Mouse (Mus musculus) MEL (cell line): ENCODE results near the gene Ktn1.

Experiments used
- CTCF ChIP-seq, 3 experiments: IDR thresholded peaks in 2 of 3; conservative IDR thresholded peaks in 1 of 3; 2 replicates each; pipeline ENCODE4 v1.5.1; 2011 to 2012; ENCODE audit warnings: low read length in 3 of 3, low read depth in 2 of 3, mild to moderate bottlenecking in 2 of 3, improper control_type of control experiment in 1 of 3, inconsistent platforms in 1 of 3, mixed read lengths in 1 of 3, moderate library complexity in 1 of 3; ENCODE audit not compliant: control insufficient read depth in 1 of 3, insufficient read depth in 1 of 3, poor library complexity in 1 of 3, severe bottlenecking in 1 of 3
- EP300 ChIP-seq, 2 experiments: IDR thresholded peaks; 2 replicates each; pipeline ENCODE4 v1.6.1; 2011; ENCODE audit warnings: improper control_type of control experiment in 2 of 2, low read length in 2 of 2, low read depth in 1 of 2, mild to moderate bottlenecking in 1 of 2
- ETS1 ChIP-seq: IDR thresholded peaks from 2 replicates; pipeline ENCODE4 v1.6.1; 2012; ENCODE audit warnings: low read depth, mild to moderate bottlenecking, inconsistent platforms, low read length, improper control_type of control experiment, moderate library complexity
- HCFC1 ChIP-seq: IDR thresholded peaks from 2 replicates; pipeline ENCODE4 v1.6.1; 2012; ENCODE audit warnings: low read depth, mild to moderate bottlenecking, inconsistent platforms, low read length, improper control_type of control experiment, moderate library complexity
- MXI1 ChIP-seq: IDR thresholded peaks from 2 replicates; pipeline ENCODE4 v1.6.1; 2011; ENCODE audit warnings: mild to moderate bottlenecking, low read depth, low read length, improper control_type of control experiment
- POLR2AphosphoS5 ChIP-seq: IDR thresholded peaks from 2 replicates; pipeline ENCODE4 v1.6.1; 2012; ENCODE audit warnings: low read depth, borderline replicate concordance, mild to moderate bottlenecking, inconsistent platforms, low read length, moderate library complexity, mixed read lengths
- USF2 ChIP-seq, 2 experiments: IDR thresholded peaks; 2 replicates each; pipeline ENCODE4 v1.6.1; 2011 to 2012; ENCODE audit warnings: improper control_type of control experiment in 2 of 2, low read length in 2 of 2, borderline replicate concordance in 1 of 2, inconsistent platforms in 1 of 2, low read depth in 1 of 2, mild to moderate bottlenecking in 1 of 2; ENCODE audit not compliant: insufficient read depth in 1 of 2

DNA sequence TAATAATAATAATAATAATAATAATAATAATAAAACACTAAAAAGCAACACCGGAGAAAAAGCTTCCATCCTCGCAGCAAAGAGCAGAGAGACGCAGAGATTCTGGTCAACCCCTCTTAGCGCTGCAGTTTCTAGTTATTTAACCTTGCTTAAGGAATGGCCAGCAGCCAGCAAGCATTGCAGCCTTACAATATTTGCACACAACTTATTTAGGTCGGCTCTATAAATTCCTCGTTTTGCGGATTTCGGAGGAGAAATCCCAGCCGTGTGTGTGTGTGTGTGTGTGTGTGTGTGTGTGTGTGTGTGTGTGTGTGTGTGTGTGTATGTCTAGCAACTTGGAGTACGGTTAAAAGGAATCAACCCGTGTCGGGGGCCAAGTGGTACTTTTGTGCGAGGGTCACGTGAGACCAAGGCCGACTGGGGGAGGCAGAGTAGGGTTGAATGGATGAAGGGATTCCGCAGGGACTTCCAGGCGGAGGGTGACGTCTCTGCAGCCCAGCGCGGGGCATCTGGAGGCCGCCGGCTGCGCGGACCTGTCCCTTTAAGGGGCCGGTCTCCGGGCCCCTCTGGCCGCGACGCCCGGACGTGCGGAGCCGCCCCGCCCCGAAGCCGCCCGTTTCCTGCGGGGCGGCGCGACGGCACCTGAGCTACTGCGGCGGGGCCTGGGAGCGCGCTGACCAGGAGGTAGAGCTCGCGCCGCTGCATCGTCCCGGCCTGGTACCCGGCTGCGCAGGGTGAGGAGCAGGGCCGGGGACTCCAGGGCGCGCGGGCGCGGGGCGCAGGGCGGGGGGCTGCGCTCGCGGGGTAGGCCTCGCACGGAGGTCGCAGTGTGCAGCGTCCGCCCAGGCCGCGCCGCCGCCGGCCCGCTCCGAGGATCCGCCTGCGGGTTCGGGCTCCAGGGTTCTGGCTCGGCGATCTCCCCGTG, 720 bp downstream of the Ktn1 start:
- TF ChIP-seq CTCF (IDR thresholded peaks at IDR 0.05 in 2 of 3, conservative IDR thresholded peaks at IDR 0.05 in 1 of 3; ENCODE audit: control insufficient read depth in 1 of 3, insufficient read depth in 1 of 3, low read depth in 2 of 3, low read length in 3 of 3, poor library complexity in 1 of 3, severe bottlenecking in 1 of 3) (no peak), MXI1 (no peak; the same call in 1 of the 2 replicates), POLR2AphosphoS5 (no peak), ETS1 (no peak; the same call in 1 of the 2 replicates), HCFC1 (no peak; the same call in 1 of the 2 replicates), EP300 (IDR thresholded peaks at IDR 0.05; ENCODE audit: low read depth in 1 of 2, low read length in 2 of 2) (0 out of 4 replicates have a peak, but pooled peaks of 1 of the 2 experiments have one; percentile 9), USF2 (IDR thresholded peaks at IDR 0.05; ENCODE audit: borderline replicate concordance in 1 of 2, insufficient read depth in 1 of 2, low read depth in 1 of 2, low read length in 2 of 2) (no peak)
